Mouse (Mus musculus): ENCODE data around the gene Isg20l2.

DNA sequence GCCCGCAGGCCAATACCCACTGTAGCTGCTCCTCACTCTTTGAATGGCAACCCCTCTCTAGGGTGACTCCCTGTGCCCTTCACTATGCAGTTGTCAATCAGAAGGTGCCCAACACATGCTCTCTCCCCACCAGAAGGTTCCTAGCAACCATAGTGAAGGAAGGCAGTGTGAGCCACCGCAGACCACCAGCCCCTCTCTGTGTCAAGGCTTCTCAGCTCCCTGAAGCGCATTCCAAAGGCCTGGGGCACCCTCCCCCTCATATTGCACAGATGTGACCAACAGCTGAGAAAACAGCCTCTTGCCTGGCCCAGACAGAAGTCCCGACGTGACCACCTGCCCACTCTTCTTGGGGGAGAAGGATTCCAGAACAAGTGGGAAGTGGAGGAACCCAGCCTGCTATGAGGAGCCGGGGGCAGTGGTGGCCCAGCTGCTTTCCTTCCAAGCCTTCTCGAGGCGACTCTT is 42.1 kb downstream of the Isg20l2 start:
- TF ChIP-seq CTCF (IDR thresholded peaks at IDR 0.05) (no peak), POLR2A (IDR thresholded peaks at IDR 0.05; ENCODE audit: insufficient read depth, low read depth, low read length) (no peak)

All from heart, adult 2 months (tissue).